Mouse (Mus musculus): ENCODE measurements around the gene Nkapl. TPM values are rescaled to one million over a fixed set of nuclear protein-coding genes. Genes with fewer than 3 reads are reported as not detected.
"Not testable (repeated sequence)": the region's sequence is repeated elsewhere in the genome, so short reads cannot be mapped to it uniquely, and the experiment has no call there.

The Nkapl gene
- under 1 TPM in 1 of 2 experiments, not detected in 1; 0.36 TPM for polyA plus RNA-seq (2017; shearing (Covaris generic))

DNA sequence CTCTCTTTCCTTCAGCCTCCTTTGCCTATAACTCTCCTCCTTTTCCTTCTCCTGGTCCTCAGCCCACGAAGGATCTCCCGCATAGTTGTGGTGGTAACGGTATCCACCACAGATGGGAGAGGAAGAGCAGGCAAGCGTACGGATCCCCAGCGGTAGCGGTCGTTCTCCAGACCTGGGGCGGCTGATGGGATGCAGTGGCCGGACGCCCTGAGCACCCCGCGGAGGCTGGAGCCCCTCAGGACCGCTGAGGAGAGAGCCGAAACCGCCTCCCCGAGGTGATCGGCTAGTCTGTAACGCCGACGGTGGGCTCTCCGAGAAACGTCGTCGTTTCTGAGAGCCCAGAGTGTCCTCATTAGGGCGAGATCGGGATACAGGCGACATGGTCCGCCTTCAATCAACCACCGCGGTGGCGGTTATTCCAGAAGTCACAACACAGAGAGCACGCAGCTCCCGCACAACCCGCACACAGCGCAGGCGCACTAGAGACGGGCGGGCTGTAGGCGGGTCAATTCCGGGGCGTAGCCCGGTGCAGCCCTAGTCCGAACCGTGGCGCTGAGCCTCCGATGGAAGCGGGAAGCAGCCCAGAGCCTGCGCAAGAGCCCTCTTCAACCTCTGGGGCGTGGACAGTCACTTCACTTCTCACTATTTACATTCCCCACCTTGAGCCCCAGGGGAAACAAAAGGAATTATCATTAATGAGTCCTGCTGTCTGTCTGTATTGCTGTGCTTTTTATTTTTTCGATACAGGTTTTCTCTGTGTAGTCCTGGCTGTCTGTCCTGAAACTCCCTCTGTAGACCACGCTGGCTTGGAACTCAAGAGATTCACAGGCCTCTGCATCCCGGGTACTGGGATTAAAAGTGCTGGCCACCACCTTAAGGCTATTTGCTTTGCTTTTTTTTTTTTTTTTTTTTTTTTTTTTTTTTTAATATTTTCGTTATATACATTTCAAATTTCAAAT is at the start of gene Nkapl:
Gene Nkapl (minus strand): TSS at position 449 of the 959 bp plus-strand sequence.
- peak; percentile 89 for ATAC-seq

GRCm38 (mm10) chr13:21506221-21506649 is 37.9 kb upstream of the Nkapl start:
- ATAC-seq = peak; percentile 97

GRCm38 (mm10) chr13:21502296-21502695 is 34.0 kb upstream of the Nkapl start:
- ATAC-seq = no peak

- not testable (repeated sequence) for ATAC-seq
Measured at GRCm38 (mm10) chr13:21501182-21501581, 32.9 kb upstream of the Nkapl start, which contains the start of gene Gm11273. Gm11273 (minus strand) TSS chr13:21501418.

GRCm38 (mm10) chr13:21495080-21495479 is 26.8 kb upstream of the Nkapl start, which contains the start of gene AK157302:
AK157302 (plus strand) TSS chr13:21495223.
- ATAC-seq = no peak

DNA sequence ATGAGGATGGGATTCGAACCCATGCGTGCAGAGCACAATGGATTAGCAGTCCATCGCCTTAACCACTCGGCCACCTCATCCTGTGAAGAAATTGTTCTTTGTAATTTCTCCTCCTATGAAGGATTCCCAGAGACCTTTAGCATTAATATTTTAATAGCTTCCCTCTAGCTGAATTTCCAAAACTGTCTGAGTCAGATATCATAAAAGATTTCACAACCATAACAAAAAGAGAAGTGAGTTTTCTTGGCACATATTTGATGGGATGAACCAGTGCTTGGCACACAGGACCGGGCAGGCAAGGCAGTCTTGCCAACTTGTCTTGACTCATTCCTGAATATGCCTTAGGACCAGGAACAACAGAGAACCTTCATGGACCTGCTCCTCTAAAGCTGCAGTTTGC is 24.5 kb upstream of the Nkapl start:
- ATAC-seq = no peak

GRCm38 (mm10) chr13:21486881-21487280 is 18.6 kb upstream of the Nkapl start:
- no peak for ATAC-seq

GRCm38 (mm10) chr13:21478759-21479670 is 10.7 kb upstream of the Nkapl start, which contains the start of the genes Zkscan4 and Gm10065:
Zkscan4 (plus strand) TSS chr13:21478907.
Gm10065 (minus strand) TSS chr13:21479441.
- not testable (repeated sequence) for ATAC-seq

- ATAC-seq = no peak
Measured at GRCm38 (mm10) chr13:21472427-21472826, 4.1 kb upstream of the Nkapl start.

- no peak for ATAC-seq
Measured at GRCm38 (mm10) chr13:21469097-21469496, 788 bp upstream of the Nkapl start.

GRCm38 (mm10) chr13:21467336-21467735 is 973 bp downstream of the Nkapl start:
- ATAC-seq = no peak

DNA sequence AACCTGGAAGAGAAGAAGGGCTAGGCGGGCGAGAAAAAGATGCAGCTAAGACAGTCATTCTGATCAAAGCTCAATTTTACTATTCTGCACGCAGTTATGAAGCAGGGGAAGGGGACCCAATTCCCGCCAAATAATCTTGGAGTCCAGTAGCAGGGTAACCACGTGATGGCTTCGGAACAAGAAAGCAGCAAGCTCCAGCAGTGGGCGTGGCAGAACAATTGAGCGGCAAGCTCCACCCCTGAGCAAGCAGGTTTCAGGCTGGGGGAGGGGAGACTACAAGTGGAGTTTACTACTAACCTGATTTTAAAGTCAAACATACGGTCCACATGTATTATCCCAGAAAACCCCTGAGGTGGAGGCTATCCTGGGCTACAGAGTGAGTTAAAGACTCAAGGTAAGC is 5.8 kb downstream of the Nkapl start:
- not testable (repeated sequence) for ATAC-seq

GRCm38 (mm10) chr13:21456347-21456746 is 12.0 kb downstream of the Nkapl start:
- no peak for ATAC-seq

DNA sequence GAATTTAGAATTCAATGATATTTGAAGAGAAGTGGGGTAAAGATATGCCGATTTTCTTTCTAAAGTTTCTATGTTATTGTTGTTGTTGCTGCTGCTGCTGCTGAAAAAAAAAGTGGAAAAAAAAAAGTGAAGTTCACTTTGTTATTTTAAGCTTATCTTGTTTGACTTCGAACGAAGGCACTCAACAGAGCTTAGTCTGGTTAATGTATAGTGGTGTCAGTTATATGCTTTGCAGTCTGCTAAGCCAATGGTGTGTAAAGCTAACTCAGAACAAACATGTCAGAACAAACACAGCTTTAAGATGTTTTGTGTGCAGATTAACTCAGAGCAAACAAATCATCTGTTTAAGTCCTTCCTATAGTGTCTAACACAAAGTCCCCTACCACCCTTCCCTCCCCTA is 14.2 kb downstream of the Nkapl start:
- no peak for ATAC-seq

DNA sequence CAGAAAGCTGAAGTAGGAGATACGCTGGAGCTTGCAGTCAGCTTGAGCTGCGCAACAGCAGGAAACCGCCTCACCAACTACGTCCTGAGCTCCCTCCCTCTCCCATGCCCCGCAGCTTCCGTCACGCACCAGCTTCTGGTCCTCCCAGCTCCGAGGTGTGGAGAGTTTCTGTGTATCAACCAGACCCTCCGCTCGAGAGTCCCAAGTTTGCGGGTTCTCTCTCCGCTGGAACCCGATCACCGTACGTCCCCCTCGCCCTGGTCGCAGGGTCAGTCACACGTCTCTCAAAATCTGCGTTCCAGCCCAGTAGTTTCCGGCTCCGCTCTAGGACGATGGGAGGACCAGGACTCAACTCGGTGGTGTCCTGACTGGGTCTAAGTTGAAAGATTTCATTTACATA is 14.9 kb downstream of the Nkapl start, which contains the start of gene Zscan26:
Gene Zscan26 (minus strand): TSS at position 282 of the 400 bp plus-strand sequence.
- ATAC-seq = peak; percentile 94

- peak; percentile 13 for ATAC-seq
Measured at GRCm38 (mm10) chr13:21453042-21453441, 15.3 kb downstream of the Nkapl start.

DNA sequence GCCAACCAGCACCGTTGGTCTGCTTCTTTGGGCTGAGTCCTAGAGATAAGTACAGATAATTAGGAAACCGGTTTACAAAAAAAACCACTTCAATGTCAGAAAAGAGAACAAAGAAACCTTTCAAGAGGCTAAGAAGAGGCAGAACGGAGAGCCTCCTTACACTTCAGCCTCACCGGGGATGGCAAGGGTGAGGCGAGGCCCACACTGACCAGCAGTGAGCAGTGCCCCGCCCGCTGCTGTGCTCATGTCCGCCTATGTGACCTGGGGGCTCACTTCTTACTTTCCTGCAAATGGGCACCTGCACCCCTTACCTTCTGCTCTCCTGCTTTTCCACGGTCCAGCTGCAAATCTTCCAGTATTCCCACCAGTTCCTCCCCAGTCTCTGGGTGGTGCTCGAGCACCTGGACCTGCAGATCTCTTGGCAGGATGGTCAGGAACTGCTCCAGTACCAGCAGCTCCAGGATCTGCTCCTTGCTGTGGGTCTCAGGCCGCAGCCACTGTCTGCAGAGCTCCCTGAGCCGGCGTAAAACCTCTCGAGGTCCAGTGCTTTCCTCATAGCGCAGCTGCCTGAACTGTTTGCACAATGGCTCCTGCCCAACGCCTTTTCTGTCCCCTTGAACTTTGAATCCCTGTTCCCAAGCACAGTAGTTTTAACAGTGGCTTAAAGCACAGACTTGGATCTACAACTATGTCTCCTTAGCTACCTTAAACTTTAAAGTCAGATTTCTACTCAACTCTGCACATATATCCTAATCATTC is 20.3 kb downstream of the Nkapl start:
- no peak for ATAC-seq

GRCm38 (mm10) chr13:21446796-21447195 is 21.5 kb downstream of the Nkapl start:
- no peak for ATAC-seq

- no peak for ATAC-seq
Measured at GRCm38 (mm10) chr13:21441207-21441572, 27.1 kb downstream of the Nkapl start.

- peak; percentile 86 for ATAC-seq
Measured at GRCm38 (mm10) chr13:21440503-21441206, 27.7 kb downstream of the Nkapl start, which contains the start of gene Pgbd1. Pgbd1 (minus strand) TSS chr13:21441058.

GRCm38 (mm10) chr13:21435476-21435875 is 32.8 kb downstream of the Nkapl start:
- no peak for ATAC-seq

All from CD4-positive, CD25-positive, alpha-beta regulatory T cell, adult 4 months (primary cell).